Mouse (Mus musculus) right cerebral cortex, adult 18-20 months (tissue): ENCODE data around the gene Ndufa6.
"Not testable (repeated sequence)": the region's sequence is repeated elsewhere in the genome, so short reads cannot be mapped to it uniquely, and the experiment has no call there.

Source experiments
- DNase-seq: peaks from one replicate; pipeline ENCODE4 v3.0.0; 2022; ENCODE audit warnings: mixed read lengths

Ndufa6 gene

DNA sequence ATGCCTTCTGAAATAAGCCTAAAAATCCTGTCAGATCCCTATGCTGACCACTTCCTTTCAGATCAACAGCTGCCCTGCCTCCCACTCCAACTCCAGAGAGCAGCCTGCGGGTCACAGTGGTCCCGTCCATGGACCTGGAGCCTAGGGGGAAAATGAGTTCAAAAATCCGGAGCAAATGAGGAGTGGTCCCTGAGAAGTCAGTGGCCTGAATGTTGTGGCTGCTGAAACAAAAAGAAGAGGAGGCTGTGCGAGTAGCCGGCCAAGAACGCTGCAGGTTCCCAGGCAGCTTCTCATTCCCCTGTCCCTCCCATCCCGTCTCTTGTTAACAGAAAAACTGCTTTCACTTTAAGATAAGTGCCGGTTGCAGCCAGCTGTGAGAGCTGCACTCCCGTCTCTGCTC lies 10.4 kb upstream of the Ndufa6 start:
- not testable (repeated sequence) for DNase-seq

DNA sequence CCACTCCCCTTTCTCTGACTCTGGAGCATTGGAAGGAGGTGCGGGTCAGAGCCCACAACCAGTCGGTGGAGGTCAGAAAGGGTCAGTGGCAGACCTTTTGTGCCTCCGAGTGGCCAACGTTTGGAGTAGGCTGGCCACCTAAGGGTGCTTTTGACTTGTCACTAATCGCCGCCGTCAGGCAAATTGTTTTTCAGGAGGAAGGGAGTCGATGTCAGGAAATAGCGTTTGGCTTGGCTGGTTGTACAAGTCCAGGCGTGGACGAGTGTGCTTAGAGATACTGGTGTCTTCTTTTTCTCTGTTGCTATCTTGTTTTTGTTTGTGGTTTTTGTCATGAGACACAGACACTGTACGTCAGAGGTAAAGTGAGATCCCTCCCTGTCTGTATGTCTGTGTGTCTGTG lies 9.7 kb upstream of the Ndufa6 start:
- DNase-seq, result not testable (repeated sequence)

DNA sequence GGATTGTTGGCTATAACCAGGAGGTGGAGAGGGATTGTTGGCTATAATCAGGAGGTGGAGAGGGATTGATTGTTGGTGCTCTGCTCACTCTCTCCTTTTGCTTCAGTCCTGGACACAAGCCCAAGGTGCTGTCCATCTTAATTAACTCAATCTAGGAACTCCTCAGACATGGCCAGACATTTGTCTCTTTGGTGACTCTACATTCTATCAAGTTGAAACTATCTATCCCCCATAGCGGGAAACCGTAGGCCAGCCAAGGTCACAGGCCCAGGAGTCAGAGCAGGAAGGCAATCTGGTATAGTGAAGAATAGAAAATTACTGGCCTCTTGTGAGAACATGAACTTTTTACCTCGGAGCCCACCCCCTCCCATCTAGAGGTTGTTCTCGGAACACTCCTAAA lies 8.1 kb upstream of the Ndufa6 start:
- DNase-seq, result no peak

DNA sequence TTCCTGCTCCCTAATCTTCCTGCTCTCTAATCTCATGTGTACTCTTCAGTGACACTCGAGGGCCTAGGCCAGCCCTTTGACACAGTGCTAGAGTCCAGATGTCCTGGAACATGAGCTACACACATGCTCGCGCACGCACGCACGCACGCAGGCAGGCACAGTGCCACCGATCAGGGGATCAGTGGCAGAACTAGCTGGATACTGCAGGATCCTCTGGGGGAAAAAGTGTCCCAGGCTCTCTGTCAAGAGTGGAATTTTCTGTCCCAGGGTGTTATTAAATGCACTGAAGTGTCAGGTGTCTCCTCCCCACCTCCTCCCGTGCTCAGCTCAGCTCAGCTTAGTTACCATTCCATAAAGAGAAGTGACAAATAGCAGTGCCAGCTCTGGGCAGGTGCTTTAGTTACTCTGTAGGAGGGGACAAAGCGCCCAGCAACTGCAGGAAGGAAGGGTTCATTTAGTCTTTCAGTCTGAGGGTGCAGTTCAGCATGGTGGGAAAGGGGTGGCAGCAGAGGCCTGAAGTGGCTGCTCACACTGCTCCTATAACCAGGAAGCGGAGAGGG lies 7.4 kb upstream of the Ndufa6 start:
- DNase-seq, result no peak

DNA sequence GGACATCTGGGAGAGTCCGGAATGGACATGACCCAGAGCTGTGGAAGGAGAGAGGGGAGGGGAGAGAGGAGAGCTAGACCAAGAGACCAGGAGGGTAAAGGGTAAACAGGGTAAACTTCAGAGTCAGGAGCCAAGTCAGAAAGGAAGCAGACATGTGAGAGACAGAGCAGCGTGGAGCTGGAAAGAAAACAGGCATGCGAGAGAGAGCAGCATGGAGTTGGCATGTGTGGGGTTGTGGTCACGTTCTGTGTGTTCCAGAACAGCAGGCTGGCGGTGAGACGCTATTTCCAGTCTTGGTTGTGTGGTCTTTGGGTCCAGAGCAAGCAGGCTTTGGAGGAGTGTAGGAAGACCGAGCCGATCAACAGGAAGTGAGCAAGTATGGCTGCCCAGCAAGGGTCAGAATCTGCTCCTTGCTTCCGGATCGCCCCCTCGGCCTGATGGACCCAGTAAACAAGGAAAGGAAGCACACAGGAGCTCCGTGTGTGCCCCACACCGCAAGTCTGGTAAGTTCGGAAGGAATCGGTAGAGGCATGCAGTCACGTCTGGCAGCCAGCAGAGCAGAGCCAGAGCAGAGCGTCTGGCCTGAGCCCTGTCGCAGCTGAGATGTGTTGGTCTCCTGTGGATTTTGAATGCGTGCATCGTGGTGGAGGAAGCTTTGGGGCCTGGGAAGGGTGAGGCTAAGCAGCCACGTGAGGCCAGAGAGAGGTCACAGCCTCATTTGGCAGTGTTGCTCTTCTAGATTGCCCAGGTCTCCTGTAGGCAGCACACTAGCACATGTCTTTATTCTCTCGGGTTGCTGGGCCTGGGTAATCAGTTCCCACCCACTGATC lies 4.5 kb upstream of the Ndufa6 start:
- no peak for DNase-seq

DNA sequence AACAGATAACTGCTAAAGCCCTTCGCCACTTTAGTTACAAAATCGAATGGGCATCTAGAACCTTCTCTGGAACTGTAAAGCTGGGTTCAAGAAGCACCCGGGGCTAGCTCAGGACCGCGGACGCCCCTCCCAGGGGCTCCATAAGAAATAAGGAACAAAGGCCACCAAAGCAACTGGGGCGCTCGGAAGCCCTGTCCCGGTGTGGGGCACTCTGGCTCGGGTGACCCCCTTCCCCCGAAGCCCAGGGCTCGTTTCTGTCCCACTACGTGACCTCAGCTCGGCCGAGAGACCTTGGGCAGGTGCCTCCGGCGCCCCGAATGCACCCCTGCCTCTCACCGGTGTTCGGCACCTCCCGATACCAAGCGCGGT lies 393 bp downstream of the Ndufa6 start:
- DNase-seq, result no peak

DNA sequence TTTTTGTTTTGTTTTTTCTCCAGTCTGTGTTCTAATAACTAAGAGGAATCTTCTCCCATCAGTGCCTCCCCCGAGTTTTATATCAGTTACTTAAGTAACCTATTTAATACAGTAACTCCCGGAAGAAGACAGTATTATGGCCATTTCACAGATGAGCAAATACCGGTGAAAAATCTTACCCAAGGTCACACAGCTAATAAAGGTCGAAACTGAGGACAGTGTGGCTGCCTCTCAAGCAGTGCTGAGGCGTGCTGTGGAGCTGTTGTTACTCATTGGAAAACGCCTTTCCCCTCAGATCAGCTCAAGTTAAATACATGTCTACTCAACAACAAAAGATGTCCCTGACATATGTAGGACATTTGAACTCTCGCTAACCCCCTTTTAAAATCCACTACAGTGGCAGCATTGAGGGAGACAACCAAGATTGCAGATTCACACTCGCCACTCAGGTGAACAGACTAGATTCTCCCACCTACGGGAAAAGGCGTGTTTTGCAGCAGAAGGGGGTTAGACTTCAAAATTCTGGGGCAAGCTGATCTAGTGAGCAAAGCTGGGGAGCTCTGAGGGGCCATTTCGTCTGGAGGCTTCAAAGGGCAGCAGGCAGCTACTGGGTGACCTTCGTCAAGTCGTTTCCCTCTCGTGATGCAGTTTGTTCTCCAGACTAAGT lies 911 bp downstream of the Ndufa6 start:
- no peak for DNase-seq

DNA sequence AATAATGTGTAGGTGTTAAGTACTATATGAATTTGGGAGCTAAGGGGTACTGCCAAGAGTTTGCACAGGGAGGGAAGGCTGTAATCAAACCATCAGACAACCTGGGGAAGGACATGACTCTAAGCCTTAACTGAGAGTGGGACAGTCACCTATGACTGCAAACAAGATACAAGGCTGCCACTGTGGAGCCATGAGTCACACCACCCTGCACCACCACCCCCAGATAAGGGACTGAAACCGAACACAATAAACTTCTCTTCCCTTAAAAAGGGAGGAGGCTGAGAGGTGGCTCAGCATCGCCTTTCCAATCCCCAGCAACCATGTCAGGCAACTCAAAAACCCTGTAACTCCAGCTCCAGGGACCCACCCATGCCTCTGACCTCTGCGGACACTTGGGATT lies 2.6 kb downstream of the Ndufa6 start:
- DNase-seq, result no peak

DNA sequence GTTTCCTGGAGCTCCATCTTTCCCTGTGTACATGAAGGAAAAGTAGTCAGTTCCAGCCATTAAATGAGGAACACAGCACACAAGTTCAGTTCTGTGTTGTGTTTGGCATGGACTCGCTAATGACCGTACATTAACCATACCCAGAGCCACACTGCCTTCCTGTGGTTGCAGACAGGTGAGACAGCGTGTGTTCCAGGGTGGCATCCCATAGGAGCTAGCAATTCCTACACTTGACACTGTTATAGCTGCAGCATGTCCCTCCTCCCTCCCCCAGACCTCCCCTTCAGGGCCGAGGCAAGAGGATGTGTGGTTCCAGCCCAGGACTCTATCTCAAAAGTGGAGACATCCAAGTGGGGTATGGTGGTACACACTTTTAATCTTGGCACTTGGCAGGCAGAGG lies 3.8 kb downstream of the Ndufa6 start:
- DNase-seq, result no peak

DNA sequence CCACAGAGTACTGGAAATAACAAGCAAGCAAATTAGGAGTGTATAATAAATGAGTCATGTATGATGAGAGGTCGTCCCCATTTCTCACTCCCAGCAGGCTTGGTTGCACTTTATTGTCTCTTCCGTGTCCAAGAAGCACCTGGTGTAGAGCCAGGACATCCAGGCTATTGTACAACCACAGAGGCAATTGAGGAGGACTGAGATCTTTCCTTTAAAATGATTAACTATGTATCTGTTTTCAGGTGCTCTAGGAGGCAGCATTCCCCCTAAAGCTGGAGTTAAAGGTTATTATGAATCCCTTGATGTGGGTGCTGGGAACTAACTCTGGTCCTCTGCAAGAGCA lies 5.2 kb downstream of the Ndufa6 start:
- no peak for DNase-seq

DNA sequence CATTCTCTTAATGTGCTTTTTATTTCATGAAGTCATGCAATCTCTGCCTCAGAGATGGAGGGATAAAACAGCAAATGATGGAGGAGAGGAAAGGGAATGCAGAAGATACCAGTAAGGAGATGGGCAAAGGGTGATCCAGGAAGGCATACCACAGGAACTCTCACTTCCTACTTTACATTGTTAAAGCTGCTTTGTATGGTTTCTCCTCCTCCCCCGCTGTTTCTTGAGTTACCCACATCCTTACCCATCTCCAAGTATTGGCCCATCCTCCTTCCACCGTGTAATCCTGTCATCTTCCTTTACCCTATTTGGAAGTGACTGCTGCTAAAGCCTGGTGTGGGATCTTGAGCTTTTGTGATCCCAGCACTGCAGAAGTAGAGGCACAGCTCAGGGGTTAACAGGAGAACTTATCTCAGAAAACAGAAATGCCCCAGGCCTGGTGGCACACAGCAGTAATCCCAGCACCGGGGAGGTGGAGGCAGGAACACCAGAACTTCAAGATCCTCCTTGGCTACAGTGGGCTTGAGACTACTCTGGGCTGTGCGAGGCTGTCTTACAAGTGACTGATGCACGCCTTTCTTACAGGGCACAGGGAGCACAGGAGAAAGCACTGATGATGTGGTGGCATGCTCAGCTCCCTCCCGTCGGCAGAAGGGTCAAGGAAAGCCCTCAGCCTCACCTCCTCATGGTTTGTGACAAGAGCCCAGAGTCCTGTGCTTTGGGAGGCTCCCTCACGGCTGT lies 5.7 kb downstream of the Ndufa6 start:
- no peak for DNase-seq

DNA sequence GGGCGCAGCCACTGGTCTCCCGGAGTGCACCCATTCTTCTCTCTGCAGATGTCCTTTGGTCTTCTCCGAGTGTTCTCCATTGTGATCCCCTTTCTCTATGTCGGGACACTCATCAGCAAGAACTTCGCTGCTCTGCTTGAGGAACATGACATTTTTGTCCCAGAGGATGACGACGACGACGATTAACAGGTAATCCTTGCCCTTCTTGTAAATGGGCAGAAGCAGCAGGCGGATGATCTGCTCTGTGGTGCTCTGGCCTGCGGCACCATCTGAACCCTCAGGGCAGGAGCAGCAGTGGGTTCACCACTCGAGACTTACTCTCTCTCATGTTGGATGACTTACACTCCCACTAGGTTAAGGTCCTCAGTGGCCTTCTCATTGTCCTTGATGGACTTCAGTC lies 6.3 kb downstream of the Ndufa6 start:
- no peak for DNase-seq

DNA sequence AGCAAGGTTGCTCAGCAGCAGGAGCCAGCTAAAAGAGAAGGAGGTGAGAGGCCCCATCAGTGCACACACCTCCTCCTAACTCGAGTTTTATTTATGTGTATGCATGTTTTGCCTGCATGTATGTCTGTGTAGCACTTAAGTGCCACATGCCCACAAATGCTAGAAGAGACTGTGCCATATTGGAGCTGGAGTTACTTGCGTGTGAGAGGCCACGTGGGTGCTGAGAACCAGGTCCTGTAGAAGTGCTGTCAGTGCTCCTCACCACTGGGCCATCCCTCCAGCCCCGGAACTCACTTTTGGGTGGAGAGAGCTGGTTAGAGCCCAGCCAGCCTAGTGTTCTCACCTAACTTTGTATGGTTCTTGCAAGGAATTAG lies 6.8 kb downstream of the Ndufa6 start:
- no peak for DNase-seq

DNA sequence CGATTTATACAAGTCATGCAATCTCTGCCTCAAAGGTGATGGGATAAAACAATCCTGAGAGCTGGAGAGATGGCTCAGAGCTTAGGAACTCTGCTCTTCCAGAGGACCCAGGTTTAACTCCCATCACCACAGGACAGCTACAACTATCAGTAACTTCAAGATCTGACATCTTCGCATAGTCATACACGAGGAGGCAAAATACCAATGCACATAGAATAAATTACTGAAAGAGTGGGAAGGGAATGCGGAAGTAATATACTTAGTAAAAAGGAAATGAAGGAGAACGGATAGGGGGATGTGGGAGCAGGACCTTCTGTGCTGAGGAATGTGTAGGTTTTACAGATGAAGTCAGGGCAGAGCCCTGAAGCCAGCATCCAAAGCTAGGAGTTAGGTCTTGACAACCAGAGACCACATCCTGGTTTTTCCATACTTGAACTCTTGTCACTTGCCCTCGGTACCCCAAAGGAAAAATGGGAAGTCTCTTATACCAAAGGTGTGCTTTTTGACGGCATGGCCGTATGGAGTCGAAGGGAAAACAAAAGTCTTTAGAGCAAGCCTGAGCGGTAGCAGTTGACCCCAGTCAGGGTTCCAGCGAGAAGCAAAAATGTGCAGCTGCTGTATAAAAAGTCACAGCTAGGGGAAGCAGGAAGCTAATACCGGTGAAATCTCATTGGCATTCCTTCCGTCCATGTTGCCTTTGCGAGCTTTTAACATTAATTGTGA lies 7.4 kb downstream of the Ndufa6 start:
- DNase-seq, result no peak

DNA sequence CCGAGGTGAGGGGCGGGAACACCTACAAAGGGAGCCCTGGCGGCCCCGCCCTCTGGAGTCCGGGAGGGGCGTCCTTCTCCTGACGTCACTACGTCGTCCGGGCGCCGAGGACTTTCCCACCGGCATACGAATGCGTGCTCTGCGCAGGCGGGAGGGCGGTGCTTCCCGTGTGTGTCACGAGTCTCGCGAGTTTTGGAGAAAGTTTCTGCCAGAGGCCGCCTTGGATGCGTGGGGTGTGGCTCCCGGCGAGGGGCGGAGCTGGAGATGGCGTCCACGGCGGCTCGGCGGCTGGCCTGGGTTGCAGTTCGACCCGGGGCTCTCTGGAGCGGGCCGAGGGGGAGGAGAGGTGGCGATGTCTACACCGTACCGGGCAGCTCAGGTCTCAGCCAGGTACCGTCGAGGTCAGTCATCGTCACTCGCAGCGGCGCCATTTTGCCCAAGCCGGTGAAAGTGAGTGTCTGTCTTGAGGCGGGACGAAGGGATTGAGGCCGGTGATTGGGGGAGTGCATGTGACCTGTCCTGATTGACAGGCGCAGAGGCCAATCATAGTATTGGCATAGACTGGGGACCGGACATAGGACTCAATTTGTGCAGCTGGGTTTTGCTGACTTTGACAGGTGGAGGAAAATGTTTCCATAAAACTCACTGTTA lies 8.2 kb downstream of the Ndufa6 start:
- peak; percentile 98 for DNase-seq

DNA sequence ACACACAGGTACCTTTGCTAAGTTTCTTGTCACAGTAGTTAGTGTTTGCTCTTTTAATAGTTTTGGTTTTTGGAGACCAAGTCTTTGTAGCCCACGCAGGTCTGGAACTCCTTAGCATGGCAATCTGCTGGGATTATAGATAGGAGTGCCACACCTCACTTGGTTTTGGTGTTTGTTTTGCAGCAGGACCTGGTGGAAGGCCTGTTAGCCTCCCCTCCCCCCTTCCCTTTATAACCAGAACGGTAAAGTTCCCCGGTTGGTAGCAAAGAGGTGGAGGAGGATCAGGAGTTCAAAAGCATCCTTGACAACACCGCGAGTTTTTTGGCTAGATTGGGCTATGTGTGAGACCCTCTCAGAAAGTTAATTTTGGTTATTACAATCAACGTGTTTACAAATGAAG lies 9.2 kb downstream of the Ndufa6 start:
- no peak for DNase-seq

DNA sequence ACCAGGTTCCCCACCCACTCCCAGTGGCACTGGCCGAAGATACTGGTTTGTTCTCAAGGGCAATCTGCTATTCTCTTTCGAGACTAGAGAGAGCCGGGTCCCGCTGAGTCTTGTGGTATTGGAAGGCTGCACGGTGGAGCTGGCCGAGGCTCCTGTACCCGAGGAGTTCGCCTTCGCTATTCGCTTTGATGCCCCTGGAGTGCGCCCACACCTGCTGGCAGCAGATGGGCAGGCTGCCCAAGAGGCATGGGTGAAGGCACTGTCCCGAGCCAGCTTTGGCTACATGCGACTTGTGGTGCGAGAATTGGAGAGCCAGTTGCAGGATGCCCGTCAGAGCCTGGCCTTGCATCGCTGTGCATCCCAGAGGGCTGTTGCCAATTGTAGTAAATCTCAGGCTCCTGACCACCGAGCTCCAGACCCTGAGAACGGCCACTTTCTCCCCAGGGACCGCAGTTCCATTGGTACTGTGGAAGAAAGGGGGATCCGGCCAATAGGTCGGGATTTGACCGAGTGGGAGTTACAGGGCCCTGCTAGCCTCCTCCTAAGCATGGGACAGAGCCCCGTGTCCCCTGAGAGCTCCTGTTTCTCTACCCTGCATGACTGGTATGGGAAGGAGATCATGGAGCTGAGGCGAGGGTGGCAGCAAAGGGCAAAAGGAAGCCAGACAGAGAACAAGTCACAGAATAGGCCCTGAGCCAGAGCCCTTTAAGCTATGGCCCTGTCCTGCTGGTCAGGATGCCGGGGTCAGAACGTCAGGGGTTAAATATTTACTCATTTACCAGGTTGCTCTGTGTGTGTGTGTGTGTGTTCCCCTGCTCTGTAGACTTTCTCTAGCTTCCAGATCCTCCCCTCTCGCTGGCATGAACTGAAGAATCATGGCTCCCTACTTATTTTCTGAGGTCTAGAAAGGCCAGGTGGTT lies 10.5 kb downstream of the Ndufa6 start:
- no peak for DNase-seq

DNA sequence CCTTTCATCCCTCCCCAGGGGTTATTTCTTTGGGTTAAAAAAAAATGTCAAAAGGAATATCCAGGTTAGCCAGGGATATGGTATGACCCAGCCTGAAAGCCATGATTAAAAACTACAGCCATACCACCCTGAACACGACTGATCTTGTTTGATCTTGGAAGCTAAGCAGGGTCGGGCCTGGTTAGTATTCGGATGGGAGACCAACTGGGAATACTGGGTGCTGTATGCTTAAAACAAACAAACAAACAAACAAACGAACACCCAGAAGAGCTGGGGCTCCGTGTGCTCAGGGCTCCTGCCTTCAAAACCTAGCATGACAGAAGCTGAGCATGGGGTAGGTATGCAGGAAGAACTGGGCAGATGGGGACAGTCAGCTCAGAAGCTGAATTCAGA lies 11.6 kb downstream of the Ndufa6 start:
- no peak for DNase-seq

DNA sequence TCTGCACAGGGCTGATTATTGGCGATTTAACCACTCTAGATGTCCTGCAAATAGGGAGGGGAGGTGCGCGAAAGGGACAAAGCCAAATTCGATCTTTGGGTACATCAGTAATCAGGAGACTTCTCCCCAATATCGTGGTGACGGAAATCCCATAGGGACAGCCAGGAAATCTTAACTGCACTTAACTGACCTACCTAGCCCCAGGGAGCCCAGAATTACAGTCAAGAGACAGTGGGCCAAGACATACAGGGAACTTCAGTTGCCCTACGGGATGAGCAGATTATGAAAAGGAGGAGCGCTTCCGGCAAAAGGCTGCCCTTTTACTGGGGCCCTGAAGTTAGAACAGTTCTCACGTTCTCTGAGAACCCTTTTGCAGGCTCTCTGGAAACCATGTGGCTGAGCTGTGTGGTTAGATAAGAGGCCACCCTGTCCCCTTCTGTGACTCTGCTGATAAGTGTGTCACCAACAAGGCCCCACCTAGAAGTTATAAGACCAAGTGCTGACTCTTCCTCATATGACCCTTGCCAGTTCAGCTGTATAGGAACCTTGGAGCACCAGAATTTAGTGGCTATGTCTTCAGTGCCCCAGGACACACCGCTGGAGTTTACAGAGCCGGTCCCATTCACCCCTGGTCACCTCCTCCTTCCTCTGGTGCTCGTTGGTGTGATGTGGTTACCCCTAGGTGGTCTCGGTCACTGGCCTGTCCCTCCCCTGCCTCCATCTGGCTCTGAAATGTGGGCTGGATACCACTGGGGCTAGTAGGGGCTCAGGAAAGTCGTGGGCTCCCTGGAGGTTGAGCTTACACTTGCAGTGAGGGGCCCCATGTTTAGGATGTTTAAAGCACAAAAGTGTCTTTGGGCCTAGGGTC lies 12.2 kb downstream of the Ndufa6 start:
- DNase-seq, result no peak

DNA sequence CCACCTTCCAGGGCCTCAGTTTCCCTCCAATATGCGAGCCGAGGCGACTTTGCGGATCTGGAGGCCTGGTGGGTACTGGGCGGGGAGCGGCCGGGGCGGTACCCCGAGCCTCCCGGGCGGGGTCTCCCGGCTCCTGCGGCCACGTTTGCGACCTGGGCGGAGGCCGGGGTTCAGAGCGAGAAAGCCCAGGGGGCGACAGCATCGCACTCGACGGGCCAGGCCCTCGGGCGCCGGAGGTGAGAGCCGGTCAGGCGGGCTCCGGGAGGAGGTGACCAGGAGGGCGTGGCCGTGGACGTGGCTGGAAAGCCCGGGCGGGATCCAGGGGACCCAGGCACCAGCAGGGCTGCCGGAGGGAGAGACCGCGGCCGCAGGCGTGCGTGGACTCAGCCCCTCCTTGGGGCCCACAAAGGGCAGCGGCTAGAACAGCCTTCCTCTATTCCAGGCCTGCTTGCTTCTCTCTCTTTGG lies 13.1 kb downstream of the Ndufa6 start:
- DNase-seq, result no peak
